Mouse (Mus musculus): Measurements from ENCODE around the gene Gnao1. TPM values are rescaled to one million over a fixed set of nuclear protein-coding genes. Genes with fewer than 3 reads are reported as not detected.

Gnao1 gene
- polyA plus RNA-seq, 1 experiment from 2014 or later = 11.6 TPM

- no peaks in the 10 kb centered on the region for H3K4me1 ChIP-seq (ENCODE audit: control insufficient read depth, insufficient read depth, low read length)
- H3K9ac ChIP-seq (ENCODE audit: low read length) = no peak overlapping the region
- H3K4me3 ChIP-seq (replicated peaks; ENCODE audit: low read length) = no peak overlapping the region
- no peaks in the 10 kb centered on the region for H3K36me3 ChIP-seq (ENCODE audit: control insufficient read depth, insufficient read depth, low read length)
- H3K9me3 ChIP-seq (replicated peaks; ENCODE audit: control insufficient read depth, low read length) = no peaks in the 10 kb centered on the region
- no peak overlapping the region for H3K4me2 ChIP-seq (ENCODE audit: low read depth, low read length)
- no peak for ATAC-seq (ENCODE audit: insufficient read depth, low FRiP score)
- H3K27ac ChIP-seq (ENCODE audit: low read length) = no peak overlapping the region
- no peaks in the 10 kb centered on the region for H3K27me3 ChIP-seq (ENCODE audit: control insufficient read depth, insufficient read depth, low read length)
These were observed 73.5 kb downstream of the Gnao1 start for GRCm38 (mm10) chr8:93883241-93883640.

- Histone ChIP-seq H3K27ac (ENCODE audit: low read length) (no peak overlapping the region), H3K27me3 (ENCODE audit: control insufficient read depth, insufficient read depth, low read length) (no peaks in the 10 kb centered on the region), H3K4me3 (replicated peaks; ENCODE audit: low read length) (no peak overlapping the region), H3K36me3 (ENCODE audit: control insufficient read depth, insufficient read depth, low read length) (no peaks in the 10 kb centered on the region), H3K4me2 (ENCODE audit: low read depth, low read length) (no peak overlapping the region), H3K9ac (ENCODE audit: low read length) (no peak overlapping the region), H3K4me1 (ENCODE audit: control insufficient read depth, insufficient read depth, low read length) (no peaks in the 10 kb centered on the region), H3K9me3 (replicated peaks; ENCODE audit: control insufficient read depth, low read length) (no peaks in the 10 kb centered on the region)
- no peak for ATAC-seq (ENCODE audit: insufficient read depth, low FRiP score)
- 77% methylated on average over 4 of the region's 4 CpGs for WGBS
These were observed 74.0 kb downstream of the Gnao1 start for GRCm38 (mm10) chr8:93883771-93884170.

- no peak overlapping the region for H3K9ac ChIP-seq (ENCODE audit: low read length)
- no peak overlapping the region for H3K4me2 ChIP-seq (ENCODE audit: low read depth, low read length)
- no peaks in the 10 kb centered on the region for H3K27me3 ChIP-seq (ENCODE audit: control insufficient read depth, insufficient read depth, low read length)
- no peak for ATAC-seq (ENCODE audit: insufficient read depth, low FRiP score)
- 89% methylated on average over 7 of the region's 7 CpGs for WGBS
- H3K4me3 ChIP-seq (replicated peaks; ENCODE audit: low read length) = no peak overlapping the region
- H3K9me3 ChIP-seq (replicated peaks; ENCODE audit: control insufficient read depth, low read length) = no peaks in the 10 kb centered on the region
- no peak overlapping the region for H3K27ac ChIP-seq (ENCODE audit: low read length)
- no peaks in the 10 kb centered on the region for H3K4me1 ChIP-seq (ENCODE audit: control insufficient read depth, insufficient read depth, low read length)
- no peaks in the 10 kb centered on the region for H3K36me3 ChIP-seq (ENCODE audit: control insufficient read depth, insufficient read depth, low read length)
These were observed 74.5 kb downstream of the Gnao1 start for GRCm38 (mm10) chr8:93884316-93884715.

- no peaks in the 10 kb centered on the region for H3K4me1 ChIP-seq (ENCODE audit: control insufficient read depth, insufficient read depth, low read length)
- 62% methylated on average over 5 of the region's 5 CpGs for WGBS
- no peak overlapping the region for H3K9ac ChIP-seq (ENCODE audit: low read length)
- no peaks in the 10 kb centered on the region for H3K27me3 ChIP-seq (ENCODE audit: control insufficient read depth, insufficient read depth, low read length)
- no peak for ATAC-seq (ENCODE audit: insufficient read depth, low FRiP score)
- no peak overlapping the region for H3K4me3 ChIP-seq (replicated peaks; ENCODE audit: low read length)
- H3K27ac ChIP-seq (ENCODE audit: low read length) = no peak overlapping the region
- H3K4me2 ChIP-seq (ENCODE audit: low read depth, low read length) = no peak overlapping the region
- no peaks in the 10 kb centered on the region for H3K9me3 ChIP-seq (replicated peaks; ENCODE audit: control insufficient read depth, low read length)
- H3K36me3 ChIP-seq (ENCODE audit: control insufficient read depth, insufficient read depth, low read length) = no peaks in the 10 kb centered on the region
These were observed 76.4 kb downstream of the Gnao1 start for GRCm38 (mm10) chr8:93886181-93886580.

GRCm38 (mm10) chr8:93888150-93888676 lies 78.4 kb downstream of the Gnao1 start:
- H3K9me3 ChIP-seq (replicated peaks; ENCODE audit: control insufficient read depth, low read length) = no peaks in the 10 kb centered on the region
- no peak overlapping the region; the same call in 1 of the 2 replicates for H3K27ac ChIP-seq (ENCODE audit: low read length)
- no peak overlapping the region for H3K4me2 ChIP-seq (ENCODE audit: low read depth, low read length)
- no peaks in the 10 kb centered on the region for H3K36me3 ChIP-seq (ENCODE audit: control insufficient read depth, insufficient read depth, low read length)
- H3K9ac ChIP-seq (ENCODE audit: low read length) = no peak overlapping the region
- peaks cover 3% of the 10 kb centered on the region; the same call in 1 of the 2 replicates for H3K4me1 ChIP-seq (ENCODE audit: control insufficient read depth, insufficient read depth, low read length)
- H3K4me3 ChIP-seq (replicated peaks; ENCODE audit: low read length) = no peak overlapping the region
- WGBS = 34% methylated on average over 4 of the region's 4 CpGs
- ATAC-seq (ENCODE audit: insufficient read depth, low FRiP score) = no peak
- H3K27me3 ChIP-seq (ENCODE audit: control insufficient read depth, insufficient read depth, low read length) = no peaks in the 10 kb centered on the region

- no peaks in the 10 kb centered on the region for H3K36me3 ChIP-seq (ENCODE audit: control insufficient read depth, insufficient read depth, low read length)
- ATAC-seq (ENCODE audit: insufficient read depth, low FRiP score) = peak; percentile 78
- H3K4me1 ChIP-seq (ENCODE audit: control insufficient read depth, insufficient read depth, low read length) = peaks cover 9% of the 10 kb centered on the region; the same call in 1 of the 2 replicates
- H3K9ac ChIP-seq (ENCODE audit: low read length) = no peak overlapping the region
- H3K27me3 ChIP-seq (ENCODE audit: control insufficient read depth, insufficient read depth, low read length) = no peaks in the 10 kb centered on the region
- H3K27ac ChIP-seq (ENCODE audit: low read length) = peak overlapping the region; percentile 40
- H3K4me3 ChIP-seq (replicated peaks; ENCODE audit: low read length) = no peak overlapping the region
- WGBS = 59% methylated on average over 11 of the region's 11 CpGs
- H3K9me3 ChIP-seq (replicated peaks; ENCODE audit: control insufficient read depth, low read length) = no peaks in the 10 kb centered on the region
- no peak overlapping the region for H3K4me2 ChIP-seq (ENCODE audit: low read depth, low read length)
These were observed 79.1 kb downstream of the Gnao1 start for GRCm38 (mm10) chr8:93888702-93889480.

- Histone ChIP-seq H3K4me2 (ENCODE audit: low read depth, low read length) (no peak overlapping the region), H3K9ac (ENCODE audit: low read length) (no peak overlapping the region), H3K4me3 (replicated peaks; ENCODE audit: low read length) (no peak overlapping the region), H3K27me3 (ENCODE audit: control insufficient read depth, insufficient read depth, low read length) (no peaks in the 10 kb centered on the region), H3K27ac (ENCODE audit: low read length) (no peak overlapping the region), H3K9me3 (replicated peaks; ENCODE audit: control insufficient read depth, low read length) (no peaks in the 10 kb centered on the region), H3K4me1 (ENCODE audit: control insufficient read depth, insufficient read depth, low read length) (peaks cover 12% of the 10 kb centered on the region), H3K36me3 (ENCODE audit: control insufficient read depth, insufficient read depth, low read length) (no peaks in the 10 kb centered on the region)
- 66% methylated on average over 3 of the region's 3 CpGs for WGBS
- no peak for ATAC-seq (ENCODE audit: insufficient read depth, low FRiP score)
These were observed 83.8 kb downstream of the Gnao1 start for GRCm38 (mm10) chr8:93893556-93893955.

- H3K9me3 ChIP-seq (replicated peaks; ENCODE audit: control insufficient read depth, low read length) = no peaks in the 10 kb centered on the region
- no peak overlapping the region for H3K9ac ChIP-seq (ENCODE audit: low read length)
- peaks cover 12% of the 10 kb centered on the region for H3K4me1 ChIP-seq (ENCODE audit: control insufficient read depth, insufficient read depth, low read length)
- H3K36me3 ChIP-seq (ENCODE audit: control insufficient read depth, insufficient read depth, low read length) = no peaks in the 10 kb centered on the region
- 65% methylated on average over 7 of the region's 7 CpGs for WGBS
- no peak overlapping the region for H3K4me2 ChIP-seq (ENCODE audit: low read depth, low read length)
- H3K27ac ChIP-seq (ENCODE audit: low read length) = no peak overlapping the region
- peak; percentile 70; the same call in 1 of the 2 replicates for ATAC-seq (ENCODE audit: insufficient read depth, low FRiP score)
- H3K27me3 ChIP-seq (ENCODE audit: control insufficient read depth, insufficient read depth, low read length) = no peaks in the 10 kb centered on the region
- no peak overlapping the region for H3K4me3 ChIP-seq (replicated peaks; ENCODE audit: low read length)
These were observed 87.2 kb downstream of the Gnao1 start for GRCm38 (mm10) chr8:93896841-93897551.

- no peak for ATAC-seq (ENCODE audit: insufficient read depth, low FRiP score)
- H3K4me2 ChIP-seq (ENCODE audit: low read depth, low read length) = no peak overlapping the region
These were observed 88.8 kb downstream of the Gnao1 start for GRCm38 (mm10) chr8:93898570-93898969.

More at GRCm38 (mm10) chr8:93898570-93898969, 88.8 kb downstream of the Gnao1 start:
- peaks cover 6% of the 10 kb centered on the region for H3K4me1 ChIP-seq (ENCODE audit: control insufficient read depth, insufficient read depth, low read length)
- 81% methylated on average over 4 of the region's 4 CpGs for WGBS
- H3K4me3 ChIP-seq (replicated peaks; ENCODE audit: low read length) = no peak overlapping the region
- no peaks in the 10 kb centered on the region for H3K9me3 ChIP-seq (replicated peaks; ENCODE audit: control insufficient read depth, low read length)
- no peaks in the 10 kb centered on the region for H3K36me3 ChIP-seq (ENCODE audit: control insufficient read depth, insufficient read depth, low read length)
- H3K27ac ChIP-seq (ENCODE audit: low read length) = peak overlapping the region; percentile 54; the same call in 1 of the 2 replicates
- H3K27me3 ChIP-seq (ENCODE audit: control insufficient read depth, insufficient read depth, low read length) = no peaks in the 10 kb centered on the region
- H3K9ac ChIP-seq (ENCODE audit: low read length) = no peak overlapping the region
